14 mouse cellular contexts compared by ENCODE assay signal in genomic region chr17:78440771-78441170, GRCm38 (mm10).
"Had no signal": no experiment of that assay in that cellular context is flagged by ENCODE, and none has a peak within 500 bp of the region (broad histone marks: within the 10 kb centered on the region; RNA-seq: fewer than 3 reads in every experiment).

No protein-coding gene starts in this region.

- H3K9ac ChIP-seq: lung, embryonic 14.5 days; midbrain, embryonic 12.5 days; neural tube, embryonic 12.5 days; stomach, embryonic 15.5 days had no signal

- H3K4me1 ChIP-seq: midbrain, embryonic 10.5 days; midbrain, embryonic 12.5 days; neural tube, embryonic 12.5 days; stomach, embryonic 15.5 days had no signal

- DNase-seq: lung, adult 18-20 months; lung, embryonic 14.5 days; lung, postnatal 10 days; lung, postnatal 4 days; midbrain, embryonic 14.5 days; right cerebral cortex, postnatal 14 days; thymus, adult 18-20 months; thymus, postnatal 14 days; thymus, postnatal 36 days had no signal

- H3K36me3 ChIP-seq: midbrain, embryonic 10.5 days; midbrain, embryonic 12.5 days; neural tube, embryonic 12.5 days; stomach, embryonic 15.5 days had no signal

- H3K4me3 ChIP-seq: midbrain, embryonic 10.5 days; midbrain, embryonic 12.5 days; neural tube, embryonic 12.5 days; stomach, embryonic 15.5 days had no signal

- H3K27me3 ChIP-seq: midbrain, embryonic 12.5 days; neural tube, embryonic 12.5 days; stomach, embryonic 15.5 days had no signal

- H3K27ac ChIP-seq: midbrain, embryonic 10.5 days; midbrain, embryonic 12.5 days; neural tube, embryonic 12.5 days; stomach, embryonic 15.5 days; stomach, postnatal 0 days had no signal

- H3K9me3 ChIP-seq: midbrain, embryonic 10.5 days; midbrain, embryonic 12.5 days; neural tube, embryonic 12.5 days; stomach, embryonic 15.5 days had no signal
